Mouse (Mus musculus) subcutaneous adipose tissue, adult 2 months (tissue): ENCODE results near the gene Gm44502. TPM values are rescaled to one million over a fixed set of nuclear protein-coding genes. Genes with fewer than 3 reads are reported as not detected.

Experiments
- polyA plus RNA-seq: library from polyadenylated mRNA; depleted of rRNA; stranded (reverse); fragments of >200 nt; gene quantifications from 2 replicates; pipeline ENCODE4 v1.2.3, GENCODE M21; 2012; ENCODE audit warnings: low replicate concordance; rRNA removed

Gm44502 gene
- 0.53 TPM in 1 of 2 replicates, not detected in the other for polyA plus RNA-seq

DNA sequence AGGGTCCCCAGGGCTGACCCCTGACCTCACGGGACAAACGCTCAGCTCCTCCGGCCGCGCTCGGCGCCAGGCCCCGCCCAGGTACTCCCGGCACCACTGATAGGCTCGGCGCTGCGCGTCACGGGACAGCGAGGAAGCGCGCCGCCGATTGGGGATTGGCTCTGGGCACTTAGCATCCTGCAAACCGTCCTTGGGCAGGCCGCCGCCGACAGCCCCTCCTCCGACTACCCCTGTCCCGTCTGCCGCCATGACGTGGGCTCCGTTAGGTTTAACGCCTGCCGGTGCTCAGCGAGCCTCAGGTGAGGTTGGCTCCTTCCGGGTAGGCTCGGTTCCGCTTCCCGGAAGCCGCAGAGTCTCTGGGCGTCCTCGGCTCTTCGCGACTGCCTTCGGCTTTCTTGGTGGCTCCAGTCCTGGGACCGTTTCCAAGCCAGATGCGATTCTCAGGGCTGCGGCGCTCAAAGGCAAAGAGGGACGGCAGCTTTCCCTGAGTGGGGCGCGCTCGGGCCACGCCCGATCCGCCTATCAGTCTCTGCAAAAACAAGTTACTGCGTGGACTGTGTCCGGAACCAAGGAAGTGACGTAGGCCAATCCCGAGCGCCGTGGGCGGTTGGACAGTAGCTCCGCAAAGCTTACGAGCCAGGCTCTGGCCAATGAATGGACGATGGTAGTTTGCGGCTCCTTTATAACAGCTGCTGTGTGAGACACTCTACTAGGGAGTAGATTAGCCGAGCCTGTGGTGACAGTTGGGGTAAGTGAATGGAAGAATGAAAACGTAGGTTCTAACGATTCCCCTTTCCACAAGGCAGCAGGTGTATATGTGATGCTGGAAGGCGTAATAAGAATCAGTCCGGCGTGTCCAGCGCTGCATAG lies at the start of gene Gm44502, which contains the start of the genes C730034F03Rik and Chkb:
Gm44502 (minus strand) TSS at position 345 of the 870 bp plus-strand sequence.
C730034F03Rik (plus strand) TSS at position 238 of the 870 bp plus-strand sequence.
Chkb (minus strand) TSS at position 557 of the 870 bp plus-strand sequence.

DNA sequence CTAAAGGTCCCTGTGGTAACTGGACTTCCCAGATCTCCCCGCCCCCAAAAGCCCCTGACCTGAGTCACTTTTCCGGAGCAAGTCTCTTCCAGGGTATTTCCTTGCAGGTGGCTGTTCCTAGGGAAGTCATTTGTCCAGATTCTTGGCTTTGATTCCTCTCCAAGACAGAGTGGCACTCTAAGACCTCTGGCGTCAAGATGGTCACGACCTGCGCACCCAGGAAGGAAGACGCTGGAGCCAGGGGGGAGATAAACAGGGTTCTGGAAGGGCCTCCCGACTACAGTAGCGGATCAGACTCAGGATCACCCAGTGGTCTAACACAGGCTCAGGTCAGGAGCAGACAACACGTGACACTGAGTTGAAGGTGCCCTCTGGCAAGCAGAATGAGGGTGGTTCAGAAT lies 47.6 kb upstream of the Gm44502 start, which contains the start of gene Arsa:
Arsa (minus strand) TSS at position 335 of the 401 bp plus-strand sequence.

DNA sequence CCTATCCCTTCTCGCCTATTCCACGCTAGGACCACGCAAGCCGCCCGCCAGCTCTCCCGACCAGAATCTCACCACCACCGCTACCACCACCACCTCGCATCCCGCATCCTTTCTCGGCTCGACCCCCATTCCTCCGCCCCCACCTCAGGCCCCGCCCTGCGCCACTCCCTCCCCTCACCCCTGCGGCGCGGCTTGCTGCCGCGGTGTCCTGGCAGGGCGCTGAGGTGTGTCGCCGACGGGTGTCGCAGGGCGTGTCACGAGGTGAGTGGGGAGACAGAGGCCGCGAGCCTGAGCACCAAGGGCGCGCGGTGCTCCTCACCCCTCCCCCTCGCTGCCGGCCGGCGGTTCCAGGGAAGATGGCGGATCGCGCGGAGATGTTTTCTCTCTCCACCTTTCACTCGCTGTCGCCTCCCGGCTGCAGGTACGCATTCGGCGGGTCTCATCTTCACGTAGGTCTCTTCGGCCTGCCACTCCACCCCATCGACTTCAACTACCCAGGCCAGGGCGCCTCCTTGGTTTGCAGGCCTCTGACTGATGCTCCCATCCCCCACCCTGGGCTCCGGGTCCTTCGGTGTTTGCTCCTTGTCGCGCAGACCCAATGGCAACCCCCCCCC lies 24.5 kb upstream of the Gm44502 start, which contains the start of gene Mapk8ip2:
Mapk8ip2 (plus strand) TSS at position 49 of the 614 bp plus-strand sequence.

DNA sequence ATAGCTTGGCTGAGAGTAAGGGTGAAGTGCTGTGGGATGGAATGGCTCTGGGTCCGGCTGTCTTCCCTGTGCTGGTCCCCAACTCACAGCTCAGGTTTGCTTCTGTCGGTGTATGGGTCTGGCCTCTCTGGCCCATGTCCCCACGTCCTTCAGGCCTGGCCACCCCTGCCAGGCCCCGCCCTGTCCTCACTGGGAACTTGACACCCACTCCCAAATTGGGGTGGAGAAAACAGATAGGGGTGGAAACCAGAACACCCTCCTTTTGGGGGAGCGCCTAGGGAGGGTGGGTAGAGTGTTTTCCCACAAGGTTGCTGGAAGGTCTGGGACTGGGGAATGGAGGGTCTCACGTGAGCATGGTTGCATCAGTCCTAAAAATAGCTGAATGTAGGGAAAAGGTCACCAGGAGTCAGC lies 3.8 kb downstream of the Gm44502 start, which contains the start of gene Cpt1b:
Cpt1b (minus strand) TSS at position 153 of the 411 bp plus-strand sequence.

DNA sequence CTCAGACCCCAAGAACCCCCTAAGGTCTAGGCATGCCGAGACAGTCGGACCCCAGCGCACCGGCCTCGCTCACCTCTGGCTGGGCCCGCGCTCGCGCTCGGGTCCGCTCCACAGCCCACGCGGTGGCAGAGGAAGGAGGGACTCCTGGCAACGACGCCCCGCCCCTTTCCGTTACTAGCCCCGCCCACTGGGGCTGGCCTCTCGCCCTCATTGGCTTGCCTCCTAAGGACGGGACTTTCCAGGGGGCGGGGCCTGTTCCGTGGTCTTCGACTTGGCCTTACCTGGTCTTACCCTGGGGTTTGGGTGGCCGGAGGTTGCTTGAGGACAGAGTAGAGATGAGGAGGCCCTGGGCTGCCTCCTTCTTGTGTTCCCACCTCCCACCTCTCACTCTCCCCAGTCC lies 19.4 kb downstream of the Gm44502 start, which contains the start of gene Syce3:
Syce3 (minus strand) TSS at position 386 of the 400 bp plus-strand sequence.

DNA sequence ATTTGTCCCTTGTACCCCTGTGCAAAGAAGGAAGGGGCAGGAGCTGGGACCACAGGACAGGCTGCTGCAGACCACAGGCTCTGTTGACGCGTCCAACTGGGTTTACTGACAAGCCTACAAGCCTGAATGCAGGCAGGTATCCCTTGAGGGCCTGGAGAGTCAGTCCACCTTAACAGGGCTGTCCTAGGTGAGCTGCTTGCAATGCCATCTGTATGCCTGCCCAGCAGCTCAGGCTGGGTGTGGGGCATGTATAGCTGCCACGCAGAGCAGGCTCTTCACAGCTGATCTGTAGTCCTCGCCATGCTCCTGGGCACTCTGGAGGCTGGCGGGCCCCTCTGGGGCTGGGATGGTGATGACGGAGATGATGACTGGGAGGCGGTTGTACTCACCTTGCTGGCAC lies 44.9 kb downstream of the Gm44502 start, which contains the start of gene Klhdc7b:
Klhdc7b (plus strand) TSS at position 301 of the 400 bp plus-strand sequence.

DNA sequence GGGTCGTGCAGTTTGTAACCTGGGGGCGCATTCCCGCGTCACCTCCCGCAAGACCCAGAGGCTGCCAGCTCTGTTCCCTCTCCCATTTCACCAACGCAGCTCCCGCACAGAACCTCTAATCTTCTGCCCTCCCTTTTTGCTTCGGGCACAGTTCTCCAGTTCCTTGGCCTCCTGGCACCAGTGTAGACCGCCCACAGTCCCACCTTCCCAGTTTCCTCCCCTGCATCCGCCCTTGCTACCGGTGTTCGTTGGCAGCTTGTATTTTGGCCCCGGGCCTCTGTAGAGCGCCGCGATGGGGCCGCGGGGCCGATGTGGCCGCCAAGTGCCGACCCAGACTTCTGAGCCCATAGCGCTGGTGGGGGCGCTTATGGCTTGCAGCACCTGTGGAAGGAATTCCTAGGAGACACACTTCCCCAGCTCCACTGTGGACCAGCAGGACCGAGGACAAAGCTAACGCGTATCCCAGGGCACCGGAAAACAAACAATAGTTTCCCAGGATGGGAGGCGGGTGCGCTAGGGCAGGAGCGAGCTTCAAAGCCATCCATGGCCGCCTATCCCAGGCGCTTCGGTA lies 50.6 kb downstream of the Gm44502 start, which contains the start of gene Odf3b:
Odf3b (minus strand) TSS at position 452 of the 571 bp plus-strand sequence.

DNA sequence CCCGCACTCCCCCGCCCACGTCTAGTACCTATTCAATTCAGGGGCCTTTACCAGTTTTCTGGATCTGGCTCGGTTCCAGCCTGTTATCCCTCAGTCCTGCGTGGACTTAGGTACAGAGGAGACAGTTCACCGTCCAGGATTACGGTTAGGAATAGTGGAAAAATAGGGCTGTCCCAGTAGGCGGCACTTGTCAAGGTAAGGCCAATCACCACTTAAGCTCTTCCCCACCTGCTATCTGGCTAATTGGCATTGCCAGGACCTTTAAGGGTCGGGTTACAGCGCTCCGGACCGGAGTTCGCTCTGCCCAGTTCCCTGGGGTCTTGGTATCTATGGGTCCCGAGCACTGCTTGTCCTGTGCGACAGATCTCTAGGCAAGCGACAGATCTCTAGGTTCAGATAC lies 52.5 kb downstream of the Gm44502 start, which contains the start of gene Tymp:
Tymp (minus strand) TSS at position 83 of the 400 bp plus-strand sequence.

DNA sequence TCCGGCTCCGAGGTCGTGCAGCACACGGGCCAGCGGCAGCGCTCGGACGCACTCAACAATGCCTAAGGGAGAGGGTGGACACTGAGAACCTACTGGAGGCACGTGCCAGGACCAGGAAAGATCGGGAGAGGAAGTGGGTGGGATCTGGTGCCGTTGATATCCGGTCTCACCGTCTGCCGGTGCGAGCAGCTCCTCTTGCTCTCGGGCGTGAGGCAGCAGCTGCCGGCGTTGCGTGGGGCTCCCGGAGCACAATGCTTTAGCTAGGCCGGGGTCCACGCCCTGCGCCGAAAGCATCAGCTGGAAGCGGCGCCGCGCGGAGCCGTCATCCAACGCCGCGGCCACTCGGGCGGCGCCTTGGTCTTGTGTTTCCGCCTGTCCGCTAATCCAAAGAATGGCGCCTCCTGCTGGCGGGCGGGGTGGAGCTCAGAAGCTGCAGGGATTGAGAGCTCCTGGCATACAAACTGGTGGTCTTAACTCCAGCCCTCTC lies 55.7 kb downstream of the Gm44502 start, which contains the start of gene Sco2:
Sco2 (minus strand) TSS at position 85 of the 487 bp plus-strand sequence.

Other genes with a start within 250 kb of the Gm44502 start
- gene Plxnb2, start 248.9 kb downstream of the Gm44502 start, polyA plus RNA-seq: 65.4 and 208 TPM in 2 replicates
- 12.7 and 21.1 TPM in 2 replicates for gene Dennd6b, start 233.2 kb downstream of the Gm44502 start, polyA plus RNA-seq
- 60.4 and 149 TPM in 2 replicates for gene Ppp6r2, start 218.1 kb downstream of the Gm44502 start, polyA plus RNA-seq
- 169 and 209 TPM in 2 replicates for gene Sbf1, start 114.4 kb downstream of the Gm44502 start, polyA plus RNA-seq
- gene Adm2, start 107.0 kb downstream of the Gm44502 start, polyA plus RNA-seq: 0.18 TPM in 1 of 2 replicates, not detected in the other
- gene Miox, start 95.3 kb downstream of the Gm44502 start, polyA plus RNA-seq: not detected in 2 replicates
- 49.7 and 68.9 TPM in 2 replicates for gene Lmf2, start 74.0 kb downstream of the Gm44502 start, polyA plus RNA-seq
- 111 and 131 TPM in 2 replicates for gene Ncaph2, start 74.0 kb downstream of the Gm44502 start, polyA plus RNA-seq
- gene Sco2, start 55.9 kb downstream of the Gm44502 start, polyA plus RNA-seq: 31.0 and 49.1 TPM in 2 replicates
- gene Tymp, start 52.7 kb downstream of the Gm44502 start, polyA plus RNA-seq: 2.2 and 2.5 TPM in 2 replicates
- 3.5 and 8.1 TPM in 2 replicates for gene Odf3b, start 50.4 kb downstream of the Gm44502 start, polyA plus RNA-seq
- gene Klhdc7b, start 44.8 kb downstream of the Gm44502 start, polyA plus RNA-seq: not detected in 2 replicates
- not detected in 2 replicates for gene Syce3, start 19.2 kb downstream of the Gm44502 start, polyA plus RNA-seq
- 23.9 and 81.0 TPM in 2 replicates for gene Cpt1b, start 3.8 kb downstream of the Gm44502 start, polyA plus RNA-seq
- 1.1 and 1.2 TPM in 2 replicates for gene C730034F03Rik, start 107 bp downstream of the Gm44502 start, polyA plus RNA-seq
- gene Chkb, start 212 bp upstream of the Gm44502 start, polyA plus RNA-seq: 74.5 and 84.9 TPM in 2 replicates
- 0.03 and 0.73 TPM in 2 replicates for gene Mapk8ip2, start 24.2 kb upstream of the Gm44502 start, polyA plus RNA-seq
- gene Arsa, start 47.7 kb upstream of the Gm44502 start, polyA plus RNA-seq: 58.6 and 80.0 TPM in 2 replicates
- 28.8 and 64.8 TPM in 2 replicates for gene Shank3, start 69.9 kb upstream of the Gm44502 start, polyA plus RNA-seq
- gene Acr, start 138.6 kb upstream of the Gm44502 start, polyA plus RNA-seq: 1.2 and 3.3 TPM in 2 replicates
- 14.5 and 25.5 TPM in 2 replicates for gene Rabl2, start 162.2 kb upstream of the Gm44502 start, polyA plus RNA-seq